Mouse (Mus musculus) kidney, adult 10 weeks (tissue): ENCODE results near the gene Gimap8. TPM values are rescaled to one million over a fixed set of nuclear protein-coding genes. Genes with fewer than 3 reads are reported as not detected.

Source experiments
- polyA plus RNA-seq: library from polyadenylated mRNA; stranded (reverse); fragments of 350-450 nt; fragmentation: Illumina TruSeq; extraction: RNeasy Lipid Tissue Mini Kit (QIAGEN cat#74804); gene quantifications from one replicate; pipeline ENCODE4 v1.2.3, GENCODE M21; 2014; ENCODE audit warnings: low read depth, low replicate concordance

Gene Gimap8
- polyA plus RNA-seq = 46.0 TPM

GRCm38 (mm10) chr6:48646995-48647394 lies at the start of gene Gimap8:
Gene Gimap8, plus strand, starts transcription at chr6:48647234.

GRCm38 (mm10) chr6:48601271-48602079 lies 45.6 kb upstream of the Gimap8 start, which contains the start of gene Zfp775:
Gene Zfp775, plus strand, starts transcription at chr6:48602063.

GRCm38 (mm10) chr6:48626464-48626863 lies 20.6 kb upstream of the Gimap8 start, which contains the start of gene AI854703:
Gene AI854703, plus strand, starts transcription at chr6:48626764.

GRCm38 (mm10) chr6:48675931-48676859 lies 29.2 kb downstream of the Gimap8 start, which contains the start of gene Gimap9:
Gene Gimap9, plus strand, starts transcription at chr6:48676129.

GRCm38 (mm10) chr6:48684319-48684718 lies 37.3 kb downstream of the Gimap8 start, which contains the start of gene Gimap4:
Gene Gimap4, plus strand, starts transcription at chr6:48684549.

Other genes with a start within 250 kb of the Gimap8 start
- gene Zfp467, start 201.4 kb upstream of the Gimap8 start, polyA plus RNA-seq = 15.8 TPM
- not detected for gene Sspo, start 199.0 kb upstream of the Gimap8 start, polyA plus RNA-seq
- 31.2 TPM for gene Atp6v0e2, start 109.6 kb upstream of the Gimap8 start, polyA plus RNA-seq
- 6.0 TPM for gene Lrrc61, start 92.4 kb upstream of the Gimap8 start, polyA plus RNA-seq
- 4.4 TPM for gene Rarres2, start 74.4 kb upstream of the Gimap8 start, polyA plus RNA-seq
- gene Gm45021, start 57.6 kb upstream of the Gimap8 start, polyA plus RNA-seq = not detected
- gene Repin1, start 53.4 kb upstream of the Gimap8 start, polyA plus RNA-seq = 8.8 TPM
- gene Gm44965, start 53.3 kb upstream of the Gimap8 start, polyA plus RNA-seq = not detected
- gene Zfp775, start 45.2 kb upstream of the Gimap8 start, polyA plus RNA-seq = 0.32 TPM
- 3.0 TPM for gene AI854703, start 20.5 kb upstream of the Gimap8 start, polyA plus RNA-seq
- gene Gimap9, start 28.9 kb downstream of the Gimap8 start, polyA plus RNA-seq = 44.6 TPM
- gene Gimap4, start 37.3 kb downstream of the Gimap8 start, polyA plus RNA-seq = 123 TPM
- 57.0 TPM for gene Gimap6, start 61.0 kb downstream of the Gimap8 start, polyA plus RNA-seq
- not detected for gene Gm28053, start 71.4 kb downstream of the Gimap8 start, polyA plus RNA-seq
- not detected for gene Gimap7, start 71.4 kb downstream of the Gimap8 start, polyA plus RNA-seq
- 2.9 TPM for gene Gimap1, start 91.8 kb downstream of the Gimap8 start, polyA plus RNA-seq
- 5.1 TPM for gene Gimap5, start 99.0 kb downstream of the Gimap8 start, polyA plus RNA-seq
- gene Gimap3, start 123.6 kb downstream of the Gimap8 start, polyA plus RNA-seq = 1.5 TPM
- 366 TPM for gene Tmem176a, start 193.7 kb downstream of the Gimap8 start, polyA plus RNA-seq
- gene Tmem176b, start 194.3 kb downstream of the Gimap8 start, polyA plus RNA-seq = 106 TPM
- gene Aoc1, start 225.7 kb downstream of the Gimap8 start, polyA plus RNA-seq = 2.0 TPM